ENCODE assay signal across 7 mouse cellular contexts in genomic region chr1:135374175-135374867, GRCm38 (mm10). TPM values are rescaled to one million over a fixed set of nuclear protein-coding genes. Genes with fewer than 3 reads are reported as not detected.
DNase-seq lines count a peak whose midpoint lies in the region; ATAC-seq lines count a peak whose summit lies in the region.

No protein-coding gene starts in this region.

- H3K9ac ChIP-seq in heart, embryonic 16.5 days (ENCODE audit: low read length) = peak overlapping the region; percentile 73
- H3K9ac ChIP-seq in limb, embryonic 11.5 days (ENCODE audit: low read length) = peak overlapping the region; percentile 89

- H3K9me3 ChIP-seq in heart, embryonic 16.5 days (replicated peaks; ENCODE audit: control insufficient read depth, low read length) = no peaks in the 10 kb centered on the region
- H3K9me3 ChIP-seq in limb, embryonic 11.5 days (ENCODE audit: control insufficient read depth, low read length) = no peaks in the 10 kb centered on the region

- no peak for ATAC-seq in heart, embryonic 16.5 days (replicated peaks; ENCODE audit: extremely low read depth, insufficient read depth, low FRiP score)
- ATAC-seq in limb, embryonic 11.5 days (ENCODE audit: insufficient number of reproducible peaks, low FRiP score, low TSS enrichment, low read depth) = no peak

- peak overlapping the region; percentile 86 for H3K4me2 ChIP-seq in heart, embryonic 16.5 days (ENCODE audit: low read depth, low read length)
- H3K4me2 ChIP-seq in limb, embryonic 11.5 days (ENCODE audit: low read depth, severe bottlenecking) = peak overlapping the region; percentile 88

- DNase-seq in right cerebral cortex, adult 18-20 months = peak; percentile 41
- no peak for DNase-seq in right cerebral cortex, postnatal 14 days
- DNase-seq in cerebellum, postnatal 14 days = peak; percentile 62 to 70
- peak; percentile 70 for DNase-seq in limb, embryonic 11.5 days (ENCODE audit: low spot score)
- peak; percentile 64 for DNase-seq in skeletal muscle tissue, adult 2 months (ENCODE audit: low read depth, low spot score)
- no peak for DNase-seq in layer of hippocampus, adult 9-11 months

- no peaks in the 10 kb centered on the region for H3K36me3 ChIP-seq in heart, embryonic 16.5 days (ENCODE audit: control insufficient read depth, insufficient read depth)
- H3K36me3 ChIP-seq in limb, embryonic 11.5 days (ENCODE audit: control insufficient read depth, insufficient read depth, low read length) = no peaks in the 10 kb centered on the region; the same call in 1 of the 2 replicates

- peak overlapping the region; percentile 67 for H3K4me3 ChIP-seq in heart, embryonic 16.5 days (ENCODE audit: low read length)
- peak overlapping the region; percentile 77 for H3K4me3 ChIP-seq in limb, embryonic 11.5 days (ENCODE audit: low read depth, low read length)

- 4% methylated on average over 19 of the region's 19 CpGs for WGBS in heart, embryonic 16.5 days
- 2% methylated on average over 19 of the region's 19 CpGs for WGBS in limb, embryonic 11.5 days

- H3K27me3 ChIP-seq in heart, embryonic 16.5 days (ENCODE audit: control insufficient read depth, insufficient read depth, low read length) = peaks cover 3% of the 10 kb centered on the region; the same call in 1 of the 2 replicates
- no peaks in the 10 kb centered on the region for H3K27me3 ChIP-seq in limb, embryonic 11.5 days (ENCODE audit: control insufficient read depth, insufficient read depth, low read length)

- H3K4me1 ChIP-seq in heart, embryonic 16.5 days (ENCODE audit: control insufficient read depth, insufficient read depth, low read length) = peaks cover 28% of the 10 kb centered on the region
- H3K4me1 ChIP-seq in limb, embryonic 11.5 days (ENCODE audit: control insufficient read depth, insufficient read depth, low read length) = peaks cover 12% of the 10 kb centered on the region

- peak overlapping the region; percentile 24 for H3K27ac ChIP-seq in heart, embryonic 16.5 days (ENCODE audit: low read length)
- peak overlapping the region; percentile 52; the same call in 1 of the 2 replicates for H3K27ac ChIP-seq in limb, embryonic 11.5 days (replicated peaks; ENCODE audit: low read depth, low read length)

RNA-seq across cellular contexts. Expression of gene Shisa4, which starts 0.7 kb away (rescaled TPM):
- 23.5 and 24.7 TPM in 2 replicates for polyA plus RNA-seq in heart, embryonic 16.5 days (2015; fragmentation: Nextera tagmentation; extraction: Ambion mirVana)
- polyA plus RNA-seq in limb, embryonic 11.5 days (2014; fragmentation: Nextera tagmentation; extraction: Ambion mirVana) = 36.8 and 40.3 TPM in 2 replicates

RNA-seq across cellular contexts. Expression of gene Lmod1, which starts 49.7 kb away (rescaled TPM):
- 1.7 TPM in 2 replicates for polyA plus RNA-seq in heart, embryonic 16.5 days (2015; fragmentation: Nextera tagmentation; extraction: Ambion mirVana)
- 0.27 and 0.39 TPM in 2 replicates for polyA plus RNA-seq in limb, embryonic 11.5 days (2014; fragmentation: Nextera tagmentation; extraction: Ambion mirVana)

RNA-seq across cellular contexts. Expression of gene Ipo9, which starts 56.0 kb away (rescaled TPM):
- 58.1 and 70.3 TPM in 2 replicates for polyA plus RNA-seq in heart, embryonic 16.5 days (2015; fragmentation: Nextera tagmentation; extraction: Ambion mirVana)
- 191 and 214 TPM in 2 replicates for polyA plus RNA-seq in limb, embryonic 11.5 days (2014; fragmentation: Nextera tagmentation; extraction: Ambion mirVana)

Comparison
In these comparisons a context has a peak if more than half of its experiments do, and no peak if none do; other contexts are left out.
1. DNase-seq: peak in right cerebral cortex, adult 18-20 months (single experiment), cerebellum, postnatal 14 days (2 of 2), limb, embryonic 11.5 days (single experiment) and skeletal muscle tissue, adult 2 months (single experiment); none in right cerebral cortex, postnatal 14 days (single experiment) and layer of hippocampus, adult 9-11 months (single experiment).